Mouse (Mus musculus) Patski (cell line): Measurements from ENCODE around the gene Lipt2. TPM values are rescaled to one million over a fixed set of nuclear protein-coding genes. Genes with fewer than 3 reads are reported as not detected.

ENCODE experiments used
- ATAC-seq: fragments of 100-300 bp; one replicate; pipeline ENCODE4 v1.8.0; 2021
- CTCF ChIA-PET: fragments of 350-600 bp; sonication (Branson Sonifier 250); formaldehyde crosslinking; loops from one replicate; lab custom pipeline; 2022; ENCODE audit warnings: inconsistent platforms; lab: Charles Lee
- POLR2A ChIA-PET: fragments of 350-600 bp; sonication (Branson Sonifier 250); formaldehyde crosslinking; loops from one replicate; lab custom pipeline; 2022; ENCODE audit warnings: antibody characterized with exemption, inconsistent platforms; lab: Charles Lee
- DNase-seq: peaks from one replicate; pipeline ENCODE4 v3.0.0-alpha.2; 2011; ENCODE audit warnings: low read depth, low spot score
- H3K27me3 ChIP-seq: fragments of 371-371 bp; one replicate; pipeline ENCODE4 v1.5.1; 2021
- CTCF ChIP-seq: fragments of 100-300 bp; IDR thresholded peaks from one replicate; pipeline ENCODE4 v1.5.1; 2021
- in situ Hi-C: fragments of 300-500 bp; cut with MboI; formaldehyde crosslinking; loops from 3 replicates; pipeline ENCODE4 v1.11.1; 2018; ENCODE audit warnings: low pct_unique_long_range_greater_than_20kb, mixed read lengths
- polyA plus RNA-seq: library from polyadenylated mRNA; unstranded; gene quantifications from one replicate; pipeline ENCODE4 v1.2.3, GENCODE M21; 2021

The Lipt2 gene
- polyA plus RNA-seq, 1 experiment from 2014 or later: 5.1 TPM

GRCm38 (mm10) chr7:100182388-100182787 lies 23.3 kb downstream of the Lipt2 start:
- H3K27me3 ChIP-seq: peaks cover 6% of the 10 kb centered on the region
- in situ Hi-C loops: loop anchor here (5.0 kb wide), 2 partner anchors 55 to 190 kb away; no protein-coding TSS in a partner anchor
- no peak for TF ChIP-seq CTCF
- POLR2A ChIA-PET: no interaction called here
- no peak for ATAC-seq
- no peak for DNase-seq
- CTCF ChIA-PET: no interaction called here

- ChIA-PET POLR2A (interaction anchor here (0.5 to 1.2 kb wide), 2 partner anchors 67 to 118 kb away, joined by 3 to 4 read pairs; no protein-coding TSS in a partner anchor), CTCF (interaction anchor here (0.7 to 4.4 kb wide), 14 partner anchors 11 to 202 kb away, joined by 3 to 27 read pairs (median 5); partner anchors contain the start of genes Kcne3 and Pold3)
- in situ Hi-C loops: no loop called here
- H3K27me3 ChIP-seq: peaks cover 11% of the 10 kb centered on the region
- no peak for ATAC-seq
- no peak for DNase-seq
- TF ChIP-seq CTCF: peak; percentile 71
These were observed 28.5 kb downstream of the Lipt2 start for GRCm38 (mm10) chr7:100187601-100188000.

GRCm38 (mm10) chr7:100190167-100190566 lies 31.1 kb downstream of the Lipt2 start:
- ChIA-PET POLR2A (no interaction called here), CTCF (interaction anchor here (0.6 to 4.4 kb wide), 12 partner anchors 25 to 622 kb away, joined by 3 to 27 read pairs (median 3); partner anchors contain the start of gene Pold3)
- no peak for ATAC-seq
- H3K27me3 ChIP-seq: peaks cover 31% of the 10 kb centered on the region
- TF ChIP-seq CTCF: no peak
- no peak for DNase-seq
- in situ Hi-C loops: loop anchor here (5.0 kb wide), 1 partner anchor 52 kb away; no protein-coding TSS in a partner anchor

DNA sequence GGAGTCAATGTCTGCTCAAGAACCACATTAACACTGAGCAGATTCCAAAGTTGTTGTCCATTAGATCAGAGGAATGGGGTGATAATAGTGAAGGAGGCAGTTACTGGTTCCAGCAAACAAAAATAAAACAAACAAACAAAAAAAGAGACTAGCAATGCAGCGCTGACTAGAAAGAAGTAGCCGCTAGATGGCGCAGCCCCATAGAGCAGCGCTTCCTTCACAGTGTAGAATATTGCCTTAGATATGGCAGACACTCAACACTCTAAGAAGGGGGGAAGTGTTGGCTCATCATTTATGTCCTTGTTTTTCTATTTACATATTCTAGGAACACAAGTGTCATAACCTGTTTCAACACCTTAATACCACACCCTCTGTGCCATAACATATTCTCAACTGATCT lies 31.7 kb downstream of the Lipt2 start:
- ChIA-PET POLR2A (no interaction called here), CTCF (interaction anchor here (0.8 to 4.4 kb wide), 9 partner anchors 26 to 623 kb away, joined by 3 to 27 read pairs (median 3); partner anchors contain the start of genes Pgm2l1 and Pold3)
- no peak for ATAC-seq

GRCm38 (mm10) chr7:100201191-100201590 lies 42.1 kb downstream of the Lipt2 start:
- H3K27me3 ChIP-seq: peaks cover 21% of the 10 kb centered on the region
- CTCF ChIA-PET: no interaction called here
- in situ Hi-C loops: no loop called here
- ATAC-seq (no peak), DNase-seq (no peak)
- POLR2A ChIA-PET: interaction anchor here (0.6 kb wide), 1 partner anchor 128 kb away, joined by 4 read pairs; no protein-coding TSS in a partner anchor
- TF ChIP-seq CTCF: no peak

More for the DNA sequence above, 31.7 kb downstream of the Lipt2 start:
- TF ChIP-seq CTCF: peak; percentile 82
- H3K27me3 ChIP-seq: peaks cover 36% of the 10 kb centered on the region
- no peak for DNase-seq
- in situ Hi-C loops: loop anchor here (5.0 kb wide), 1 partner anchor 52 kb away; no protein-coding TSS in a partner anchor

- POLR2A ChIA-PET: no interaction called here
- in situ Hi-C loops: no loop called here
- no peak for DNase-seq
- H3K27me3 ChIP-seq: peaks cover 20% of the 10 kb centered on the region
- ATAC-seq: no peak
- no peak for TF ChIP-seq CTCF
- CTCF ChIA-PET: interaction anchor here (1.1 kb wide), 1 partner anchor 16 kb away, joined by 5 read pairs; no protein-coding TSS in a partner anchor
These were observed 44.5 kb downstream of the Lipt2 start for GRCm38 (mm10) chr7:100203616-100204015.

DNA sequence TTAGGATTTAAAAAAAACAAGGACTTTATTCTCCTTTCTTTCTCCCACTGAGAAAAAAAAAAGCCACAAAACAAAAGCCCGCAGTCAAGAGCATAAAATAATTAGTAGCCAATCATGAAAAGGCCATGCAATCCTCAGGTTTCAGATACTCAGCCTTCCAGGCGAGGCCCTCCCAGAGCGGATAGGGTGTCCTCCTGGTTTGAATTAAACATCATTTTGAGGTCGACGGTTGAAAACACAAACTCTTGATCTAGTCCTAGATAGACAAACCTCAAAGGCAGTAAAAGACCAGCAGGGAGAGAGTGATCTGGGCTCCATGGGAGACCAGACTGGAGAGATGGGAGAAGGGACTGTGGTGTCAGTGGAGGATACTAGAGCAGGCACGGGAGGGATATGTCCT lies 45.8 kb downstream of the Lipt2 start:
- CTCF ChIA-PET: no interaction called here
- ATAC-seq (no peak), DNase-seq (no peak)
- peaks cover 12% of the 10 kb centered on the region for H3K27me3 ChIP-seq
- POLR2A ChIA-PET: no interaction called here
- TF ChIP-seq CTCF: no peak
- in situ Hi-C loops: no loop called here

DNA sequence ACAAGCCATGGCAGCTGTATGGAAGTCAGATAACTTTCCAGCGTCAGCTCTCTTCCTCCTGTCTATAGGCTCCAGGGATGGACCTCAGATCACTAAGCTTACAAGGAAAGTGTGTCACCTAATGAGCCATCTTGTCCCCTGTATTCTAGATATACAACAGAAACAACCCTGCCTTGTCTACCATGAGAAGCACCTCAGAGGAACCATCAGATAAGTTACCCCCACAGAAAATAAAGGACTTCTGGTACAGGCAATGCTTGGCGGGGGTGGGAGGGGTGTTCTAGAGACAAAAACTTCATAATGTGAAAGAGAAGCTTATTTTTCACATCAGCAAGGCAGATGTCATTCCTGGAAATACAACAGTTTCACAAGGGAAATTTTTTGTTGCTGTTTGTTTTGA lies 47.1 kb downstream of the Lipt2 start:
- in situ Hi-C loops: no loop called here
- no peak for DNase-seq
- no peak for ATAC-seq

DNA sequence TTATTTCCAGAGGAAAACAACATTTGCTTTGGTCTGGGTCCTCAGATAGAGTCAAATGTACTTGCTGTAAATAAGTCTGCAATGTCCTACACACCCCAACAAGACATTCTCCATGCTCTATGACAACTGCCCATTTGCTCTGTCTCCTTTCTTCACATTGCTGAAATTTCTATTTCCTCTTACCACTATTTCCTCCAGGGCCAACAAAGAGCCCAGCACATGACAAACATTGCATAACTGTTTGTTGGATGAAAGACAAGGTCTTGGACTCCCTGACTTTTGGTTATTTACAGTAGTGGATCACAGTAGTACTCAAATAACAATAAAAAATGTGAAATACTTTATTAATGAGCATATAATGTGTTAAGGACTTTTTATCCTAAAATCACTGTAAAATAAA lies 48.8 kb downstream of the Lipt2 start:
- TF ChIP-seq CTCF: no peak
- in situ Hi-C loops: no loop called here

More for the DNA sequence above, 47.1 kb downstream of the Lipt2 start:
- ChIA-PET CTCF (interaction anchor here (1.0 kb wide), 1 partner anchor 17 kb away, joined by 3 read pairs; no protein-coding TSS in a partner anchor), POLR2A (no interaction called here)
- no peak for TF ChIP-seq CTCF
- peaks cover 9% of the 10 kb centered on the region for H3K27me3 ChIP-seq

More for the DNA sequence above, 48.8 kb downstream of the Lipt2 start:
- CTCF ChIA-PET: no interaction called here
- POLR2A ChIA-PET: no interaction called here
- ATAC-seq: no peak
- DNase-seq: no peak
- peaks cover 7% of the 10 kb centered on the region for H3K27me3 ChIP-seq

Other genes starting within 250 kb of the Lipt2 start
- gene Rnf169, start 178.8 kb upstream of the Lipt2 start, polyA plus RNA-seq: 9.3 TPM
- gene Chrdl2, start 153.1 kb upstream of the Lipt2 start, polyA plus RNA-seq: 0.23 TPM
- 34.3 TPM for gene Pold3, start 37.7 kb upstream of the Lipt2 start, polyA plus RNA-seq
- gene Kcne3, start 17.2 kb downstream of the Lipt2 start, polyA plus RNA-seq: not detected
- gene Pgm2l1, start 68.1 kb downstream of the Lipt2 start, polyA plus RNA-seq: 0.76 TPM
- gene P4ha3, start 126.2 kb downstream of the Lipt2 start, polyA plus RNA-seq: 0.09 TPM
- gene C2cd3, start 213.0 kb downstream of the Lipt2 start, polyA plus RNA-seq: 27.0 TPM
- gene Ppme1, start 213.0 kb downstream of the Lipt2 start, polyA plus RNA-seq: 60.3 TPM